Mouse (Mus musculus): ENCODE data around the gene Nrf1. TPM values are rescaled to one million over a fixed set of nuclear protein-coding genes. Genes with fewer than 3 reads are reported as not detected.

Nrf1 gene
- polyA plus RNA-seq, 1 experiment, result 33.1 TPM

DNA sequence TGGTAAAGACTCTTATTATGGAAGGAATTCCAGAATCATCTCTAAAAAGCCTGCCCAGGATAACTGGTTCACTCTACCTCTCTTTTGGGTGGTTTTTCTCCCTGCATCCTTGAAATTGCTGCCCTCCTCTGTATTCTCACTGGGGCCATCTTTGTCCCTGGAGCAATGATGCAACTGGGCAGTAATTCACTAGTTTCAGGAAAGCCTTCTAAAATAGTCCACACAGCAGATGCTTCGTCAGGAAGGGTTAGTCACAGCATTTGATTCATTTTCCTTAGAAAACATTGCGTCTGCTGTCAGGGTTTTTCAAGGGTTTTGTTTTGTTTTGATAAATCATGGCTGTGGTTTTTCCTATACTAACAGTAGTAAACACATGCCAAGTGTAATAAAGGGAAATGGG, 59.7 kb downstream of the Nrf1 start:
- Histone ChIP-seq H3K4me1 (ENCODE audit: control insufficient read depth, insufficient read depth, low read length) (peaks cover 3% of the 10 kb centered on the region), H3K27ac (ENCODE audit: insufficient read depth, low read length) (peak overlapping the region; percentile 99), H3K4me3 (ENCODE audit: insufficient read depth, low read length) (no peak overlapping the region)
- no peak for TF ChIP-seq POLR2A (IDR thresholded peaks at IDR 0.05; ENCODE audit: low read depth, low read length)
- no peak for TF ChIP-seq CTCF (IDR thresholded peaks at IDR 0.05; ENCODE audit: borderline replicate concordance, insufficient read depth, low read length)

DNA sequence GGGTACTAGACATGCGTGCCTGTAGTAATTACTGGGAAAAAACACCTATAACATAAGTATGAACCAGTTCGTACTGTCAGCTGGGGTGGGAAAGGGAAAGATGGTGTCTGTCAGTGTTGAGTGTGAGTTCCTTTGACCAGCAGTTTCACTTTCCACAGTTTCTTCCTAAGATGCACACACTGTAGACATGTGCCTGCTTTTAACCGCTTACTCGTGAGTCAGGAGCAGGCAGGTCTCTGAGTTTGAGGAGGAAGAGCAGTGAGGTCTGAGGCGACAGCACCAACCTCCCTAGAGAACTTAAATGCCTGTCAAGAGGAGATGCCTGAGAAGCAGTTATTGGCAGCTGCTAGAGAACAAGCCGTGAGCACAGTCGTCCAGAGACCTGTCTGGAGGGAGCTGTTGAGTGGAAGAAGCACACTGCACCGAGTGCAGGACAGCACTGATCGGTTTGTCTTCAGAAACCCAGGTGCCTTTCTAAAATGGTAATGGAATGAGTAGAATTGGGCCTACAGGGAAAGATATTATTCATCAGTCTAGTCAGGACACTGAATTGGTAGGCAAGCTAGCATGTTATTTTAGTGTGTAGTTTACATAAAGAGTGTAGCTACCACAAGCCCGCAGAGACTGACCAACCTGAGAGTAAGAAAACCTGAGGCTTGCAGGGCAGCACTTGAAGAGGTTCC, 62.2 kb downstream of the Nrf1 start:
- H3K4me3 ChIP-seq (ENCODE audit: insufficient read depth, low read length), result no peak overlapping the region
- no peak overlapping the region for H3K27ac ChIP-seq (ENCODE audit: insufficient read depth, low read length)
- TF ChIP-seq CTCF (IDR thresholded peaks at IDR 0.05; ENCODE audit: borderline replicate concordance, insufficient read depth, low read length) (no peak), POLR2A (IDR thresholded peaks at IDR 0.05; ENCODE audit: low read depth, low read length) (no peak)
- peaks cover 13% of the 10 kb centered on the region for H3K4me1 ChIP-seq (ENCODE audit: control insufficient read depth, insufficient read depth, low read length)

DNA sequence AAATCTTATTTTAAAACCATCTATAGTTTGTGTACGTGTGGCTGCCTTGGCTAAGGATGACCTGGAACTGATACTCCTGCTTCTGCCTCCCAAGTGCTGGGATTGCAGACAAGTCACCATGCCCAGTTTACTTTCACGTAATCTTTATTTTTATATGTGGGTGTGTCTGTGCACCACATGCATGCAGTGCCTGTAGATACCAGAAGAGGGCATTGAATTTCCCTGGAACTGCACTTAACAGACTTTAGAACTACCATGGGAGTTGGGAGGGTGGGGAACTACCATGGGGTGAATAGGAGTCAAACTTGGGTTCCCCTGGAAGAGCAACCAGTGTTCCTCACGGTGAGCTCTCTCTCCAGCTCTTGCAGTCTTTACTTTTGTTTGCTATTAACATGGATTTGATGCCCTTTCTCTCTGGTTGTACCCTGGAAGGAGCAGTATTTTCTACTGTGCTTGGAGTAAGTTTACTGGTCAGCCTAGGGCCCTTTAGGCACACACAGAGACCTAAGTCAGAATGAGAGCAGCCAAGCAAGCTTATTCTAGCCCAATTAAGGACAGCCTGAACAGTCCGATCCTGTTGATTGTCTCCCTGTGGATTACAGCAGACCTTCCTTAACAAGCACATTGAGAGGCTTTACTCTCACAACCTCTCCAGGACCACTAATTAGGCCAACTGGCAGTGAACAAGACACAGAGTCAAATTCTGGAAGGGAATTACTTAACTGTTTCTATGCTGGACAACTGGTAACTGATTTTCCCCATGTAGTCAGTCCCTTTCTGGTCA, 64.8 kb downstream of the Nrf1 start:
- Histone ChIP-seq H3K27ac (ENCODE audit: insufficient read depth, low read length) (no peak overlapping the region), H3K4me3 (ENCODE audit: insufficient read depth, low read length) (no peak overlapping the region), H3K4me1 (ENCODE audit: control insufficient read depth, insufficient read depth, low read length) (peaks cover 10% of the 10 kb centered on the region)
- TF ChIP-seq POLR2A (IDR thresholded peaks at IDR 0.05; ENCODE audit: low read depth, low read length) (no peak), CTCF (IDR thresholded peaks at IDR 0.05; ENCODE audit: borderline replicate concordance, insufficient read depth, low read length) (no peak)

DNA sequence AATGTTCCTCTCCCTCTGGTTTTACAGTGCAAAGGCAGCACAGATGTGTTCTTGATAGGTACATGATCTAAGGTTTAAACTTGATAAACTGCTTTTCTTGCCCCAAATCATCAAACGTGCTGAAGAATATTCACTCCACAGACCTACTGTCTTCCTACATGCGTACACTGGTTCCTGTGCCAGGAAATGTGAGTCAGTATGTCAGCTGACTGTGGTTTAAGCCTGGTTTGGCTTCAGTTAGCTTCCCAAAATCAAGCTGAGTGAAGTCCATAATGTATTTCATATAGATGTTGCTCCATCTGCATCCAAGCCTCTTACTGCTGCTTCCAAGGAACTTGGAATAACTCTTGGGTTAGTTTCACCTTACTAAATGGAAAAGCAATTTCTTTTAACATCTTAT, 66.3 kb downstream of the Nrf1 start:
- Histone ChIP-seq H3K27ac (ENCODE audit: insufficient read depth, low read length) (peak overlapping the region; percentile 89), H3K4me1 (ENCODE audit: control insufficient read depth, insufficient read depth, low read length) (peaks cover 10% of the 10 kb centered on the region), H3K4me3 (ENCODE audit: insufficient read depth, low read length) (no peak overlapping the region)
- TF ChIP-seq POLR2A (IDR thresholded peaks at IDR 0.05; ENCODE audit: low read depth, low read length), result no peak
- TF ChIP-seq CTCF (IDR thresholded peaks at IDR 0.05; ENCODE audit: borderline replicate concordance, insufficient read depth, low read length), result no peak

DNA sequence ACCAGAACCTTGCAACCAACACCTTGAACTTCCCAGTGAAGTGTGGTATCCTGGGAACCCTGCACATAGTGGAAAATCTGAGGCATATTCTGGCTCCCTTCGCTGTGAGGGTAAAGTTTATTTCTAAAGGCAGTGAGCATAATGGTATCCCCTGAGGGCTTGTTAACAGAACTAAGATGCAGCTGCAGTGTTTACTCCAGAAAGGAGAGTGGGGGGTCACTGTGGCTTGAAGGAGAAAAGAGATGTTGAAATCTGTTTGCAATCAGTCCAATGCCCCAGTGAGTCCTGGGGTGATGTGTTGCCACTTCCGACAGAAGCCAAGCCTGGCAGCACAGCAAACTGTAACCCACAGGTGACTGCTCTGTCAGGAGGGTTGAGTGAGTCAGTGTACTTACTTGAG, 73.4 kb downstream of the Nrf1 start:
- no peaks in the 10 kb centered on the region for H3K4me1 ChIP-seq (ENCODE audit: control insufficient read depth, insufficient read depth, low read length)
- TF ChIP-seq POLR2A (IDR thresholded peaks at IDR 0.05; ENCODE audit: low read depth, low read length) (no peak), CTCF (IDR thresholded peaks at IDR 0.05; ENCODE audit: borderline replicate concordance, insufficient read depth, low read length) (no peak)
- H3K27ac ChIP-seq (ENCODE audit: insufficient read depth, low read length), result no peak overlapping the region
- H3K4me3 ChIP-seq (ENCODE audit: insufficient read depth, low read length), result no peak overlapping the region

DNA sequence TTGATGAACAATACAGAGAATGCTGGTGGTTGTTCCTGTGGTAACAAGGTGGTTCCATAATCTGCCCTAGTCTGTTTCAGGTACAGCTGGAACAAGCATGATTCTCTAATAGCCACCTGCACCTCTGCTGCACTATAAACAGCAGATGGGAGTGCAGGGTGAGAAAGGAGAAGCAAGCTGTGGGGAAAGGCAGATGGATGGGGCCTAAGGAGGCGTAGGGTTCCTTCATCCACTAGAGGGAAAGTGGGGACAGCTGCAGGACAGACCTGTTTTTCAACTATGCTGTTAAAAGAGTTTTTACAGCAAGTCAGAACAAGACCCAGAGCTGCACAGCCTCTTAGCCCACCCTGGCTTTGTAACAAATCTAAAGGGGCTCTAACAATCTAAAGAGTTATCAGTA, 73.8 kb downstream of the Nrf1 start:
- no peak for TF ChIP-seq CTCF (IDR thresholded peaks at IDR 0.05; ENCODE audit: borderline replicate concordance, insufficient read depth, low read length)
- TF ChIP-seq POLR2A (IDR thresholded peaks at IDR 0.05; ENCODE audit: low read depth, low read length), result no peak
- no peaks in the 10 kb centered on the region for H3K4me1 ChIP-seq (ENCODE audit: control insufficient read depth, insufficient read depth, low read length)
- no peak overlapping the region for H3K4me3 ChIP-seq (ENCODE audit: insufficient read depth, low read length)
- H3K27ac ChIP-seq (ENCODE audit: insufficient read depth, low read length), result no peak overlapping the region

DNA sequence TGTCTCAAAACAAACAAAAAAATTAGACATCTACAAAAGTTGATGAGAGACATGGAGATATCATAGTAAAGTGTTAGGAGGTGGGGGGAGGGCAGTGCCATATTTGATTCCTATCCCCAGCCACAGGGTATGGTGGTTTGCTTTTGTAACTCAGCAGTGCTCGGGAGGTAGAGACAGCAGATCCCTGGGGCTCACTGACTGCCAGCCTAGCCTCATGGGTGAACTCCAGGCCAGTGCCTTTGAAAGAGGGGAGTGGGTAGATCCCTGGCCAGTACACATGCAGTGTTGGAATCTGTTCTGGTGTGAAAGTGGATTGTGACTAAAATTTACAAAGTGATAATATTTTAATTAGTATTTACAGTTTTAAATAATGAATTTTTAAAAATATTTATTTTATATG, 75.6 kb downstream of the Nrf1 start:
- Histone ChIP-seq H3K4me3 (ENCODE audit: insufficient read depth, low read length) (no peak overlapping the region), H3K27ac (ENCODE audit: insufficient read depth, low read length) (no peak overlapping the region), H3K4me1 (ENCODE audit: control insufficient read depth, insufficient read depth, low read length) (no peaks in the 10 kb centered on the region)
- TF ChIP-seq CTCF (IDR thresholded peaks at IDR 0.05; ENCODE audit: borderline replicate concordance, insufficient read depth, low read length), result no peak
- no peak for TF ChIP-seq POLR2A (IDR thresholded peaks at IDR 0.05; ENCODE audit: low read depth, low read length)

DNA sequence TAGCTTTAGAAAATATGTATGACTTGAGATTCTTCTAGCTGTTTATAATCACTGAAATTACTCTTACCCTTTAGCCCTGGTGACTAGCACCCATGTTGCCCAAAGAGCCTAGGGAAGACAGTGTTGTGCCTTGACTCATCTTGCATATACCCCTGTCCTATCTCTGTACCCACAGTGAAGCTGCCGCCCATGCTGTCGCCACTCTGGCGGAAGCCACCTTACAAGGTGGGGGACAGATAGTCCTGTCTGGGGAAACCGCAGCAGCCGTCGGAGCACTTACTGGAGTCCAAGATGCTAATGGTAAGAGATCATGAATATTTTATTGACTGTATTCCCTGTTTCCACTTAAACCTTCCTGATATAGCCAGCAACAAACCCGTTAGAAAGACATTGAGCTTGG, 78.3 kb downstream of the Nrf1 start:
- Histone ChIP-seq H3K27ac (ENCODE audit: insufficient read depth, low read length) (no peak overlapping the region), H3K4me3 (ENCODE audit: insufficient read depth, low read length) (no peak overlapping the region), H3K4me1 (ENCODE audit: control insufficient read depth, insufficient read depth, low read length) (no peaks in the 10 kb centered on the region)
- TF ChIP-seq POLR2A (IDR thresholded peaks at IDR 0.05; ENCODE audit: low read depth, low read length), result no peak
- no peak for TF ChIP-seq CTCF (IDR thresholded peaks at IDR 0.05; ENCODE audit: borderline replicate concordance, insufficient read depth, low read length)

DNA sequence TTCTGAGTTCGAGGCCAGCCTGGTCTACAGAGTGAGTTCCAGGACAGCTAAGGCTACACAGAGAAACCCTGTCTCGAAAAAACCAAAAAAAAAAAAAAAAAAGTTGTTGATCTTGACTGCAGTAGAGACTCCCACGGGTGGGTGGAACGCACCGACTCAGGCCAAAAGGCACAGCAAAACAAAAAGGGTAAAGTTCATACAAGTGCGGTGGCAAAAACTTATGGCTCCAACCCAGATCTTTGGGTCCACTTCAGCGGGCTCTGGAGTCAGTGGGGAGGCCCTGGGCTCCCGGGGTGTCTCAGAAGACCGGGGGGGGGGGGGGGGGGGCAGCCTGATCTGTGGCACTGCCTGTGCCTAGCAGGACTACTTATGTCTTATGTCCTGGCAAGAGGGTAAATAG, 79.0 kb downstream of the Nrf1 start:
- Histone ChIP-seq H3K4me3 (ENCODE audit: insufficient read depth, low read length) (no peak overlapping the region), H3K27ac (ENCODE audit: insufficient read depth, low read length) (no peak overlapping the region), H3K4me1 (ENCODE audit: control insufficient read depth, insufficient read depth, low read length) (no peaks in the 10 kb centered on the region)
- TF ChIP-seq CTCF (IDR thresholded peaks at IDR 0.05; ENCODE audit: borderline replicate concordance, insufficient read depth, low read length) (no peak), POLR2A (IDR thresholded peaks at IDR 0.05; ENCODE audit: low read depth, low read length) (no peak)

DNA sequence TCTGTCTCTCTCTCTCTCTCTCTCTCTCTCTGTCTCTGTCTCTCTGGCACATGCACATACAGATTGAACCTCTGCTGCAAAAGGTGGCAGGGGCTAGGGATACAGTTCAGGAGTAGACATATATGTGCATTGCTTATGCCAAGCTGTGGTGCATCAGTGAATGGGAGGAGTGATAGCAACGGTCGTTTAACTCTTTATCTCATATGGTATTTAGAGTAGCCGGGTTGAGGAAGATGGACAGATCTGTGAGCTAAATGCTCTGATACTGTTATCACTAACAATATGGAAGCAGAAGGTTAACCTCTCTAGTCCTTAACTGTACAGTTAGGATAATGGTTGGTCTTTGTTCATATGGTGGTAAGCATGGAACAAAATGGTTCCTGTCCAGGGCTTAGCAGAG, 84.6 kb downstream of the Nrf1 start:
- Histone ChIP-seq H3K27ac (ENCODE audit: insufficient read depth, low read length) (no peak overlapping the region), H3K4me1 (ENCODE audit: control insufficient read depth, insufficient read depth, low read length) (no peaks in the 10 kb centered on the region), H3K4me3 (ENCODE audit: insufficient read depth, low read length) (no peak overlapping the region)
- no peak for TF ChIP-seq CTCF (IDR thresholded peaks at IDR 0.05; ENCODE audit: borderline replicate concordance, insufficient read depth, low read length)
- no peak for TF ChIP-seq POLR2A (IDR thresholded peaks at IDR 0.05; ENCODE audit: low read depth, low read length)

Data from embryonic fibroblast, embryonic 13.5 days (primary cell).